Mouse (Mus musculus) cerebellum, adult 2 months (tissue): Measurements from ENCODE around the gene Vcam1.

Experiments
- CTCF ChIP-seq: fragments of 200-500 bp; IDR thresholded peaks from 2 replicates; pipeline ENCODE4 v1.5.1; 2011; ENCODE audit warnings: low read depth, mild to moderate bottlenecking, control low read depth, low read length, moderate library complexity, borderline replicate concordance; ENCODE audit not compliant: insufficient read depth
- POLR2A ChIP-seq: fragments of 200-500 bp; IDR thresholded peaks from 2 replicates; pipeline ENCODE4 v1.6.1; 2011; ENCODE audit warnings: low read length, control low read depth, borderline replicate concordance; ENCODE audit not compliant: insufficient read depth

- TF ChIP-seq CTCF (no peak), POLR2A (no peak)
These were observed 12.4 kb downstream of the Vcam1 start for GRCm38 (mm10) chr3:116117046-116117445.
